Mouse (Mus musculus): ENCODE measurements around the gene Ptx4. TPM values are rescaled to one million over a fixed set of nuclear protein-coding genes. Genes with fewer than 3 reads are reported as not detected.

The Ptx4 gene
- polyA plus RNA-seq, 1 experiment, result 0.19 TPM

DNA sequence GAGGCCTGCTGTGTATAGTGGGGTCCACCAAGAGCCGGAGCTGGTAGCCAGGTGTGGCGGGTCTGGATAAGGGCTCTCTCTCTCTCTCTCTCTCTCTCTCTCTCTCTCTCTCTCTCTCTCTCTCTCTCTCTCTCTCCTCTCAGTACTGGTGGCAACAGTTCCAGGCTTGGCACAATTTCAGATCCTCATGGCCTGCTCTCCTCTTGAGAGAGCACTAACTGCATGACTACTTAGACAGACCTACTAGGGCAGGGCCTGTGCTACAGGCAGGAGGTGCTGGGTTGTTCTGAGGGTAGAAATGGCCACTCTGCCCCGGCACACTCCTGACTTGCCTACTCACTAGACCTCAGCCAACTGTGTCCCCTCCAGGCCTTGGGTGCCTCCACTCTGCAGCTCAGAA is 52.0 kb downstream of the Ptx4 start:
- Histone ChIP-seq H3K4me3 (ENCODE audit: insufficient read depth, low read length) (no peak overlapping the region), H3K4me1 (ENCODE audit: control insufficient read depth, insufficient read depth, low read length) (no peaks in the 10 kb centered on the region), H3K27ac (ENCODE audit: insufficient read depth, low read length) (no peak overlapping the region)
- TF ChIP-seq POLR2A (IDR thresholded peaks at IDR 0.05; ENCODE audit: extremely low read depth, insufficient read depth, low read length) (no peak), CTCF (IDR thresholded peaks at IDR 0.05; ENCODE audit: extremely low read depth, insufficient read depth, low read length) (no peak)

Other genes with a start within 250 kb of the Ptx4 start
- 24.6 and 27.3 TPM in 2 replicates for gene Nubp2, start 234.4 kb upstream of the Ptx4 start, polyA plus RNA-seq (2012; rRNA removed)
- 91.9 and 92.7 TPM in 2 replicates for gene Spsb3, start 234.1 kb upstream of the Ptx4 start, polyA plus RNA-seq (2012; rRNA removed)
- 62.4 and 65.0 TPM in 2 replicates for gene Eme2, start 225.7 kb upstream of the Ptx4 start, polyA plus RNA-seq (2012; rRNA removed)
- gene Mrps34, start 225.6 kb upstream of the Ptx4 start, polyA plus RNA-seq (2012; rRNA removed), result 115 and 117 TPM in 2 replicates
- gene Nme3, start 224.3 kb upstream of the Ptx4 start, polyA plus RNA-seq (2012; rRNA removed), result 94.5 and 94.7 TPM in 2 replicates
- gene Mapk8ip3, start 183.8 kb upstream of the Ptx4 start, polyA plus RNA-seq (2012; rRNA removed), result 328 and 355 TPM in 2 replicates
- gene Jpt2, start 160.1 kb upstream of the Ptx4 start, polyA plus RNA-seq (2012; rRNA removed), result 4.5 and 6.2 TPM in 2 replicates
- gene Cramp1l, start 105.0 kb upstream of the Ptx4 start, polyA plus RNA-seq (2012; rRNA removed), result 22.0 and 23.1 TPM in 2 replicates
- gene Ift140, start 104.7 kb upstream of the Ptx4 start, polyA plus RNA-seq (2012; rRNA removed), result 22.2 and 22.7 TPM in 2 replicates
- 17.8 and 19.4 TPM in 2 replicates for gene Tmem204, start 37.2 kb upstream of the Ptx4 start, polyA plus RNA-seq (2012; rRNA removed)
- 18.5 and 24.8 TPM in 2 replicates for gene Telo2, start 4.8 kb upstream of the Ptx4 start, polyA plus RNA-seq (2012; rRNA removed)
- 45.6 and 47.0 TPM in 2 replicates for gene Clcn7, start 12.6 kb downstream of the Ptx4 start, polyA plus RNA-seq (2012; rRNA removed)
- gene Ccdc154, start 41.7 kb downstream of the Ptx4 start, polyA plus RNA-seq (2012; rRNA removed), result not detected in 2 replicates
- gene Gm38655, start 54.7 kb downstream of the Ptx4 start, polyA plus RNA-seq (2012; rRNA removed), result not detected in 2 replicates
- gene BC003965, start 63.8 kb downstream of the Ptx4 start, polyA plus RNA-seq (2012; rRNA removed), result 22.9 and 23.9 TPM in 2 replicates
- gene Unkl, start 67.6 kb downstream of the Ptx4 start, polyA plus RNA-seq (2012; rRNA removed), result 37.6 and 42.9 TPM in 2 replicates
- gene Gnptg, start 119.4 kb downstream of the Ptx4 start, polyA plus RNA-seq (2012; rRNA removed), result 121 and 126 TPM in 2 replicates
- gene Tsr3, start 119.4 kb downstream of the Ptx4 start, polyA plus RNA-seq (2012; rRNA removed), result 35.3 and 35.6 TPM in 2 replicates
- gene Baiap3, start 135.6 kb downstream of the Ptx4 start, polyA plus RNA-seq (2012; rRNA removed), result 4.3 and 5.4 TPM in 2 replicates
- 257 and 264 TPM in 2 replicates for gene Ube2i, start 153.9 kb downstream of the Ptx4 start, polyA plus RNA-seq (2012; rRNA removed)
- not detected in 2 replicates for gene Prss34, start 177.6 kb downstream of the Ptx4 start, polyA plus RNA-seq (2012; rRNA removed)
- not detected in 2 replicates for gene Prss28, start 187.9 kb downstream of the Ptx4 start, polyA plus RNA-seq (2012; rRNA removed)
- gene Prss29, start 197.9 kb downstream of the Ptx4 start, polyA plus RNA-seq (2012; rRNA removed), result not detected in 2 replicates
- 0.06 TPM in 1 of 2 replicates, not detected in the other for gene Tpsab1, start 224.8 kb downstream of the Ptx4 start, polyA plus RNA-seq (2012; rRNA removed)
- gene Tpsb2, start 245.5 kb downstream of the Ptx4 start, polyA plus RNA-seq (2012; rRNA removed), result 0.13 and 0.76 TPM in 2 replicates
- not detected in 2 replicates for gene Tpsg1, start 248.5 kb downstream of the Ptx4 start, polyA plus RNA-seq (2012; rRNA removed)